Mouse (Mus musculus) gonadal fat pad, adult 2 months (tissue): ENCODE data around the gene Prkg1. TPM values are rescaled to one million over a fixed set of nuclear protein-coding genes. Genes with fewer than 3 reads are reported as not detected.

Experiments used
- DNase-seq: peaks from one replicate; pipeline ENCODE4 v3.0.0-alpha.2; 2012; ENCODE audit warnings: low read depth
- polyA plus RNA-seq: library from polyadenylated mRNA; depleted of rRNA; stranded (reverse); fragments of >200 nt; gene quantifications from 2 replicates; pipeline ENCODE4 v1.2.3, GENCODE M21; 2012; rRNA removed

The Prkg1 gene
- 2.2 and 2.5 TPM in 2 replicates for polyA plus RNA-seq

- DNase-seq, result no peak
Measured at GRCm38 (mm10) chr19:31764801-31765340, at the start of gene Prkg1. Gene Prkg1, minus strand, starts transcription at chr19:31765033.

GRCm38 (mm10) chr19:31813087-31813486 lies 48.3 kb upstream of the Prkg1 start:
- no peak for DNase-seq

- no peak for DNase-seq
Measured at GRCm38 (mm10) chr19:31811371-31811770, 46.5 kb upstream of the Prkg1 start.

GRCm38 (mm10) chr19:31805391-31805790 lies 40.6 kb upstream of the Prkg1 start:
- DNase-seq, result no peak

GRCm38 (mm10) chr19:31795485-31796046 lies 30.7 kb upstream of the Prkg1 start:
- DNase-seq, result no peak

GRCm38 (mm10) chr19:31791724-31792123 lies 26.9 kb upstream of the Prkg1 start:
- DNase-seq, result no peak

GRCm38 (mm10) chr19:31781521-31782018 lies 16.7 kb upstream of the Prkg1 start:
- no peak for DNase-seq

GRCm38 (mm10) chr19:31781077-31781476 lies 16.2 kb upstream of the Prkg1 start:
- no peak for DNase-seq

GRCm38 (mm10) chr19:31780222-31780621 lies 15.4 kb upstream of the Prkg1 start:
- DNase-seq, result no peak

GRCm38 (mm10) chr19:31779021-31779420 lies 14.2 kb upstream of the Prkg1 start:
- no peak for DNase-seq

- no peak for DNase-seq
Measured at GRCm38 (mm10) chr19:31767004-31767403, 2.2 kb upstream of the Prkg1 start.

GRCm38 (mm10) chr19:31765451-31765850 lies 618 bp upstream of the Prkg1 start:
- no peak for DNase-seq

GRCm38 (mm10) chr19:31763951-31764800 lies 657 bp downstream of the Prkg1 start:
- no peak for DNase-seq

GRCm38 (mm10) chr19:31763246-31763821 lies 1.5 kb downstream of the Prkg1 start:
- no peak for DNase-seq

- DNase-seq, result no peak
Measured at GRCm38 (mm10) chr19:31762411-31763245, 2.2 kb downstream of the Prkg1 start.

GRCm38 (mm10) chr19:31759855-31760254 lies 5.0 kb downstream of the Prkg1 start:
- DNase-seq, result no peak

- no peak for DNase-seq
Measured at GRCm38 (mm10) chr19:31755929-31756792, 8.7 kb downstream of the Prkg1 start.

- DNase-seq, result no peak
Measured at GRCm38 (mm10) chr19:31754642-31755287, 10.1 kb downstream of the Prkg1 start.

- no peak for DNase-seq
Measured at GRCm38 (mm10) chr19:31750976-31751676, 13.7 kb downstream of the Prkg1 start.
